Mouse (Mus musculus): ENCODE data around the gene Tmem63c.

DNA sequence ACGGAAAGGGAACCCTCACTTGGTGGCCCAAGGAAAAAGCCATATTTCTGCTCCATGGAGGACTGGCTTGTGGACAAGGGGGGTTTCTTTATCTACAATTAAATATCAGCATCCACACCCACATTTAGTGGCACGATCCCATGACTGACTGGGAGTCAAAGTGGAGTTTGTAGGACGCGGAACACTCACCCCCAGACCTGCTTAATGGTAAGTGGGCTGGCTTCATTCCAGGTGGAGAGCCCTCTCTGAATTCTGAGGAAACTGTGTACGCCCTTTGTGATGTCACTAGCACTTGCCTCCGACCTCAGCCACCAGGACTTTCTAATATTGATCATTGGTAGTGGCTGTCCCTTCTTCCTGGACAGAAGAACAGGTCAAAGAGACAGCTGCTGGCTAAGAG is at the start of gene Tmem63c:
- no peak for TF ChIP-seq CTCF (IDR thresholded peaks at IDR 0.05; ENCODE audit: extremely low read depth, insufficient read depth, insufficient read length, insufficient replicate concordance)
- no peak for TF ChIP-seq POLR2A (IDR thresholded peaks at IDR 0.05; ENCODE audit: low read depth, low read length)
